Mouse (Mus musculus): ENCODE data around the gene Gm21149.
"Not testable (repeated sequence)": the region's sequence is repeated elsewhere in the genome, so short reads cannot be mapped to it uniquely, and the experiment has no call there.

Gm21149 gene

DNA sequence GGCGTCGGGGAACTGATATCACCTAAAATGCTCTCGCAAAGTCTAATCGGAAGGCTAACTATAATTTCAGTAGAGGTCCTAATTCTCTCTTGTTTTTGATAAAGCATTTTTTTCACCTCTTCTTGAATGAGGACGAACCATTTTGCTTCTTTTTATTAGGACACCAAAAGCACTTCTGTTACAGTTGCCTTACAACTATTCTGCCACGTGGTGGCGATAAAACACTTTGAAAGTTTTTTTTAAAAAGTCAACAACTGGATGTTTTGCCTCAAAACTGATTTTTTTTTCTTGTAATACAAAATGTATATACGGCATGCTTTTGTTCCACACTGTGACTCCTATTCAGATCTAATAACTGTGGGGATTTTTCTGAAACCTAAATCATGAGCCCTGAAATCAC, 14.7 kb downstream of the Gm21149 start:
- DNase-seq = not testable (repeated sequence)

DNA sequence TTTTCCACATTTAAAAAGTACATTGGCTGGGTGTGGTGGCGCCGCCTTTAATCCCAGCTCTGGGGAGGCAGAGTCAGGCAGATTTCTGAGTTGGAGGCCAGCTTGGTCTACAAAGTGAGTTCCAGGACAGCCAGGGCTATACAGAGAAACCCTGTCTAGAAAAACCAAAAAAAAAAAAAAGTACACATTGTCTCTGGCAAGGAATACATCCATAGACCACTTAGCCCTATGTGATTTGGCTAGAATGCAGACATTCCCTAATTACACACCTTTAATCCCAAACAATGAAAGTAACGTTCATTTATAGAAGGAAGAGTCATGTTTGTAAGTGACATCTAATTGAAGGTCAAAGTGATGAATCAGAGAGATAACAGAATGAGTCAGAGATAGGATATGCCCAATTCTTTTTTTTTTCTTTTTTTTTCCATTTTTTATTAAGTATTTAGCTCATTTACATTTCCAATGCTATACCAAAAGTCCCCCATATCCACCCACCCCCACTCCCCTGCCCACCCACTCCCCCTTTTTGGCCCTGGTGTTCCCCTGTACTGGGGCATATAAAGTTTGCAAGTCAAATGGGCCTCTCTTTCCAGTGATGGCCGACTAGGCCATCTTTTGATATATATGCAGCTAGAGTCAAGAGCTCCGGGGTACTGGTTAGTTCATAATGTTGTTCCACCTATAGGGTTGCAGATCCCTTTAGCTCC, 18.3 kb downstream of the Gm21149 start:
- not testable (repeated sequence) for DNase-seq
